Mouse (Mus musculus) spleen, adult 2 months (tissue): Measurements from ENCODE around the gene Olfr1496. TPM values are rescaled to one million over a fixed set of nuclear protein-coding genes. Genes with fewer than 3 reads are reported as not detected.
"Not testable (repeated sequence)": the region's sequence is repeated elsewhere in the genome, so short reads cannot be mapped to it uniquely, and the experiment has no call there.

ENCODE experiments used
- DNase-seq, 2 experiments: peaks; one replicate each; pipeline versions ENCODE4 v3.0.0 to v3.0.0-alpha.2; 2012 to 2021; ENCODE audit warnings: low spot score in 2 of 2, low read depth in 1 of 2
- H3K27ac ChIP-seq: fragments of 200-500 bp; 2 replicates; pipeline ENCODE4 v1.5.1; 2012; ENCODE audit warnings: low read length, inconsistent platforms; ENCODE audit not compliant: insufficient read depth
- H3K27me3 ChIP-seq: fragments of 200-500 bp; 2 replicates; pipeline ENCODE4 v1.6.1; 2012; ENCODE audit warnings: mild to moderate bottlenecking, moderate library complexity, low read length, inconsistent platforms; ENCODE audit not compliant: control insufficient read depth, insufficient read depth
- H3K36me3 ChIP-seq: fragments of 200-500 bp; 2 replicates; pipeline ENCODE4 v1.6.1; 2012; ENCODE audit warnings: mild to moderate bottlenecking, low read length, inconsistent platforms; ENCODE audit not compliant: control insufficient read depth, insufficient read depth
- H3K4me1 ChIP-seq: fragments of 200-500 bp; 2 replicates; pipeline ENCODE4 v1.6.1; 2011; ENCODE audit warnings: inconsistent platforms; ENCODE audit not compliant: control insufficient read depth, insufficient read depth, insufficient read length
- H3K4me3 ChIP-seq: fragments of 200-500 bp; 2 replicates; pipeline ENCODE4 v1.5.1; 2011; ENCODE audit warnings: mild to moderate bottlenecking, inconsistent platforms; ENCODE audit not compliant: insufficient read depth, insufficient read length; ENCODE audit errors: extremely low read depth
- CTCF ChIP-seq: fragments of 200-500 bp; IDR thresholded peaks from 2 replicates; pipeline ENCODE4 v1.5.1; 2011; ENCODE audit warnings: mild to moderate bottlenecking, inconsistent platforms; ENCODE audit not compliant: insufficient read depth, insufficient read length, insufficient replicate concordance; ENCODE audit errors: extremely low read depth
- POLR2A ChIP-seq: fragments of 200-500 bp; IDR thresholded peaks from 2 replicates; pipeline ENCODE4 v1.6.1; 2011; ENCODE audit warnings: low read depth, low read length, inconsistent platforms
- WGBS: fragments of 180-500 bp; shearing (Covaris S2); methylation state at CpG from one replicate; pipeline ENCODE4 v1.1.7; 2018; 5-methylcytosine and 5-hydroxymethylcytosine counted together
- polyA plus RNA-seq: library from polyadenylated mRNA; depleted of rRNA; stranded (reverse); fragments of >200 nt; gene quantifications from 2 replicates; pipeline ENCODE4 v1.2.3, GENCODE M21; 2012; rRNA removed

Gene Olfr1496
- polyA plus RNA-seq: not detected in 2 replicates

DNA sequence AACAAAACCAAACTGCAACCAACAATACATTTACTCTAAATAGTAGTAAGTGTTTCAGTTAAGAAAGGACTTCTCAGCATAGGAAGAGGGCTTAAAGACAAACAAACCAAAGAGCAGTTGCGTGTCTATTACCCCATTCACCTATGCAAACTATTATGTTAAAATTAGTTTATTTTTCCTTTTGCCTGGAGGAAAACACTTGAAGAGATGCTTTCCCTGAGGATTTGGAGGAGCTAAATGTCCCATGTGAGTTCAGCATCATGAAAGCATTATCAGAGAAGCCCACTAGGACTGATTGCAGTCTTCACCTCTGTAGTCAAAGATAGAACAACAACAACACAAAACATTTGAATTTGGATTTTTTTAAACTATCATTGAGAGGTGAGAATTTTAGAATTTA is at the start of gene Olfr1496:
Gene Olfr1496, plus strand, starts transcription at position 301 of the 400 bp plus-strand sequence.
- Histone ChIP-seq H3K4me3 (no peak within 1 kb of the TSS), H3K27me3 (no peaks in the 10 kb centered on the region), H3K36me3 (no peaks in the 10 kb centered on the region), H3K4me1 (no peaks in the 10 kb centered on the region), H3K27ac (no peak within 1 kb of the TSS)
- TF ChIP-seq CTCF (no peak), POLR2A (no peak)
- DNase-seq: no peak
- 86% methylated on average over 1 of the region's 1 CpGs for WGBS

DNA sequence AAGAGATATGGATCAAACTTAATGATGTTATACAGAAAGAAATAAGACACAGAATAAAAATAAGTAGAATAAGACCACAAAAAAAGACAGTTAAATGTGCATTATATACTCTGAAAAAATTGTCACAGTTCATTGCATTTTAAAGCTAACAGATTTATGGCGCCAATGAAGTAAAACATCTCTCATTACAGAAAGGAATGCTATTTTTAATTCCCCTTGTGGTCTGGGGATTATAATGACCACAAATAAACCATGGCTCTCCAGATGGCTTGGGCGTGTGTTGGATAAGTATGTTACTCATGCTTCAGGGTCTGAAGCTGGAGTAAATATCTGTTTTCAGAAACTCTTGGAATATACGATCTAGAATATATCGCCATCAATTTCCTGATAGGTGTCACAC is 38.2 kb upstream of the Olfr1496 start, which contains the start of gene Olfr1494:
Gene Olfr1494, plus strand, starts transcription at position 301 of the 400 bp plus-strand sequence.
- DNase-seq: no peak
- WGBS: 89% methylated on average over 4 of the region's 4 CpGs
- no peaks in the 10 kb centered on the region for H3K4me1 ChIP-seq
- H3K4me3 ChIP-seq: no peak within 1 kb of the TSS
- TF ChIP-seq POLR2A (no peak), CTCF (no peak)
- no peaks in the 10 kb centered on the region for H3K27me3 ChIP-seq
- H3K36me3 ChIP-seq: no peaks in the 10 kb centered on the region
- H3K27ac ChIP-seq: no peak within 1 kb of the TSS

DNA sequence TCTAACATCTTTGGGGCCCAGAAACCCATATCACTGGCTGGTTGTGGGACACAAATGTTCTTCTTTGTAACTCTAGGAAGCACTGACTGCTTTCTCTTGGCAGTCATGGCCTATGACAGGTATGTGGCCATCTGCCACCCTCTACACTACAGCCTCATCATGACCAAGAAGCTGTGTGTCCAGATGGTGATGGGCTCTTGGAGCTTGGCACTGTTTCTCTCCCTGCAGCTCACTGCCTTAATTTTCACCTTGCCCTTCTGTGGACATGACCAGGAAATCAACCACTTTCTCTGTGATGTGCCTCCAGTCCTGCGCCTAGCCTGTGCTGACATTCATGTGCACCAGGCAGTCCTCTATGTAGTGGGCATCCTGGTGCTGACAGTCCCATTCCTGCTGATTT is 28.3 kb upstream of the Olfr1496 start:
- no peak for DNase-seq
- Histone ChIP-seq H3K4me1 (no peaks in the 10 kb centered on the region), H3K27ac (no peak overlapping the region), H3K27me3 (no peaks in the 10 kb centered on the region), H3K36me3 (no peaks in the 10 kb centered on the region), H3K4me3 (no peak overlapping the region)
- 68% methylated on average over 1 of the region's 1 CpGs for WGBS
- TF ChIP-seq POLR2A (no peak), CTCF (no peak)

- Histone ChIP-seq H3K4me3 (no peak within 1 kb of the TSS), H3K27ac (no peak within 1 kb of the TSS), H3K36me3 (no peaks in the 10 kb centered on the region), H3K27me3 (no peaks in the 10 kb centered on the region), H3K4me1 (no peaks in the 10 kb centered on the region)
- no peak for DNase-seq
- TF ChIP-seq POLR2A: no peak
- TF ChIP-seq CTCF: no peak
- 88% methylated on average over 3 of the region's 3 CpGs for WGBS
Observed at GRCm38 (mm10) chr19:13764306-13764705, 13.4 kb upstream of the Olfr1496 start, which contains the start of gene Olfr1495. Gene Olfr1495, plus strand, starts transcription at chr19:13764606.

DNA sequence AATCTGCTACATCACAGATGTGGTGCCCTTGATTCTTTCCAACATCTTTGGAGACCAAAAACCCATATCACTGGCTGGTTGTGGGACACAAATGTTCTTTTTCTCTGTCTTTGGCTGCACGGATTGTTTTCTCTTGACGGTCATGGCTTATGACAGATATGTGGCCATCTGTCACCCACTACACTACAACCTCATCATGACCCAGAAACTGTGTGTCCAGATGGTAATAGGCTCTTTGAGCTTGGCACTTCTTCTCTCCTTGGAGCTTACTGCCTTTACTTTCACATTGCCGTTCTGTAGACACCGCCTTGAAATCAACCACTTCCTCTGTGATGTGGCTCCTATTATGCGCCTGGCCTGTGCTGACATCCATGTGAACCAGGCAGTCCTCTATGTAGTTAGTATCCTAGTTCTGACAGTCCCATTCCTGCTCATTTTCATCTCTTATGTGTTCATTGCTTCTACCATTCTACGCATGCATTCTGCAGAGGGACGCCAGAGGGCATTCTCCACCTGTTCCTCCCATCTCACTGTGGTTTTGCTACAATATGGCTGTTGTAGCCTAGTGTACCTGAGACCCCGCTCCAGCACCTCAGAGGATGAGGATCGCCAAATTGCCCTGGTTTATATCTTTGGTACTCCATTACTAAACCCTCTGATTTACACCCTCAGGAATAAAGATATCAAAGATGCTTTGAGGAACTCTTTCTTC is 9.0 kb upstream of the Olfr1496 start:
- TF ChIP-seq CTCF (no peak), POLR2A (no peak)
- H3K4me1 ChIP-seq: no peaks in the 10 kb centered on the region
- H3K36me3 ChIP-seq: no peaks in the 10 kb centered on the region
- WGBS: 91% methylated on average over 9 of the region's 9 CpGs
- no peaks in the 10 kb centered on the region for H3K27me3 ChIP-seq
- no peak overlapping the region for H3K27ac ChIP-seq
- H3K4me3 ChIP-seq: no peak overlapping the region
- DNase-seq: no peak

DNA sequence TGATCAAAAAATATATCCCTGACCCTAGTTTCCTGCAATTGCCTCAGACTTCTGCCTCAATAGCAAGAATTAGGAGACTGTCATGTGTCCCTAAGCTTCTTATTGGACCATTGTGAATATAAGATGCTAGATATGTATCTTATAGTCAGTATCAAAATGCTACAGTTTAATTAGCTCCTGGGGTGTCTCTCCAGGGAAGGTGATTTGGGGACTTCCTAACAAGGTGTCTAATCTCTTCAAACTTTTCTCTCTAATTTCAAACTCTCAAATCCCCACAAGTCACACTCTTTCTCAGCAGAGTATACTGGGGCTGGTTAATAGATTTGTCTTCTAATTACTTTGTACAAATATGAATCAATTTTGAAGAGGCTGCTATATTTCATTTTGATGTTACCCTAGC is 20.4 kb downstream of the Olfr1496 start, which contains the start of gene Olfr1497:
Gene Olfr1497, minus strand, starts transcription at position 101 of the 400 bp plus-strand sequence.
- TF ChIP-seq CTCF (no peak), POLR2A (no peak)
- Histone ChIP-seq H3K4me3 (no peak within 1 kb of the TSS), H3K4me1 (no peaks in the 10 kb centered on the region), H3K27me3 (no peaks in the 10 kb centered on the region), H3K36me3 (no peaks in the 10 kb centered on the region), H3K27ac (no peak within 1 kb of the TSS)
- no peak for DNase-seq

GRCm38 (mm10) chr19:13805486-13805885 is 27.8 kb downstream of the Olfr1496 start:
- H3K4me3 ChIP-seq, H3K27ac ChIP-seq, H3K27me3 ChIP-seq, H3K36me3 ChIP-seq, H3K4me1 ChIP-seq, DNase-seq: not testable (repeated sequence)
- 52% methylated on average over 1 of the region's 1 CpGs for WGBS
